Mouse (Mus musculus) neural tube, embryonic 13.5 days (tissue): ENCODE results near the gene Ly6g6d. TPM values are rescaled to one million over a fixed set of nuclear protein-coding genes. Genes with fewer than 3 reads are reported as not detected.

Source experiments
- ATAC-seq: fragments of 200-750 bp; cut with Nextera tagmentation; 2 replicates; pipeline ENCODE4 v1.8.0; 2017; ENCODE audit warnings: low read depth, mild to moderate bottlenecking, moderate TSS enrichment, moderate library complexity
- H3K27ac ChIP-seq: fragments of 300-500 bp; sonication (generic); replicated peaks from 2 replicates; pipeline ENCODE4 v1.5.1; 2015; ENCODE audit warnings: moderate library complexity, mild to moderate bottlenecking, inconsistent platforms
- H3K27me3 ChIP-seq: fragments of 300-500 bp; sonication (generic); 2 replicates; pipeline ENCODE4 v1.6.1; 2015; ENCODE audit warnings: mild to moderate bottlenecking, inconsistent platforms
- H3K36me3 ChIP-seq: fragments of 300-500 bp; sonication (generic); 2 replicates; pipeline ENCODE4 v1.6.1; 2015; ENCODE audit warnings: mild to moderate bottlenecking, inconsistent platforms
- H3K4me1 ChIP-seq: fragments of 300-500 bp; sonication (generic); replicated peaks from 2 replicates; pipeline ENCODE4 v1.6.1; 2015; ENCODE audit warnings: inconsistent platforms
- H3K4me2 ChIP-seq: fragments of 300-500 bp; sonication (generic); 2 replicates; pipeline ENCODE4 v1.6.1; 2015; ENCODE audit warnings: inconsistent platforms, mild to moderate bottlenecking, moderate library complexity
- H3K4me3 ChIP-seq: fragments of 300-500 bp; sonication (generic); 2 replicates; pipeline ENCODE4 v1.5.1; 2015; ENCODE audit warnings: mild to moderate bottlenecking, inconsistent platforms
- H3K9ac ChIP-seq: fragments of 300-500 bp; sonication (generic); 2 replicates; pipeline ENCODE4 v1.6.1; 2015; ENCODE audit warnings: moderate library complexity, mild to moderate bottlenecking, inconsistent platforms
- H3K9me3 ChIP-seq: fragments of 300-500 bp; sonication (generic); 2 replicates; pipeline ENCODE4 v1.6.1; 2016; ENCODE audit warnings: inconsistent platforms
- WGBS: fragments of 180-500 bp; shearing (Covaris S2); methylation state at CpG from one replicate; pipeline ENCODE4 v1.1.7; 2015; 5-methylcytosine and 5-hydroxymethylcytosine counted together
- polyA plus RNA-seq: library from polyadenylated mRNA; unstranded; fragments of >200 nt; fragmentation: Nextera tagmentation; extraction: Ambion mirVana; gene quantifications from 2 replicates; pipeline ENCODE4 v1.2.1, GENCODE M21; 2015

Gene Ly6g6d
- polyA plus RNA-seq, 1 experiment from 2014 or later, result 0.95 TPM

GRCm38 (mm10) chr17:35094475-35095365, 16.9 kb upstream of the Ly6g6d start:
- Histone ChIP-seq H3K4me2 (no peak overlapping the region), H3K27ac (no peak overlapping the region), H3K27me3 (no peaks in the 10 kb centered on the region), H3K9me3 (no peaks in the 10 kb centered on the region), H3K9ac (no peak overlapping the region; the same call in 1 of the 2 replicates), H3K36me3 (peaks cover 82% of the 10 kb centered on the region), H3K4me3 (no peak overlapping the region), H3K4me1 (peaks cover 17% of the 10 kb centered on the region)
- WGBS, result 93% methylated on average over 15 of the region's 15 CpGs
- ATAC-seq, result no peak

- H3K4me3 ChIP-seq, result no peak overlapping the region
- peaks cover 60% of the 10 kb centered on the region for H3K36me3 ChIP-seq
- no peak overlapping the region for H3K4me2 ChIP-seq
- peaks cover 18% of the 10 kb centered on the region for H3K4me1 ChIP-seq
- 92% methylated on average over 14 of the region's 14 CpGs for WGBS
- H3K9me3 ChIP-seq, result no peaks in the 10 kb centered on the region
- H3K27ac ChIP-seq, result no peak overlapping the region
- H3K9ac ChIP-seq, result no peak overlapping the region
- no peak for ATAC-seq
- no peaks in the 10 kb centered on the region for H3K27me3 ChIP-seq
These were observed 14.7 kb upstream of the Ly6g6d start for GRCm38 (mm10) chr17:35092403-35093198.

- no peaks in the 10 kb centered on the region for H3K9me3 ChIP-seq
- H3K27ac ChIP-seq, result peak overlapping the region; percentile 98
- WGBS, result 56% methylated on average over 8 of the region's 8 CpGs
- no peaks in the 10 kb centered on the region for H3K27me3 ChIP-seq
- ATAC-seq, result no peak
- H3K36me3 ChIP-seq, result peaks cover 39% of the 10 kb centered on the region
- peaks cover 18% of the 10 kb centered on the region for H3K4me1 ChIP-seq
- peak overlapping the region; percentile 89 for H3K9ac ChIP-seq
- H3K4me3 ChIP-seq, result peak overlapping the region; percentile 59
- H3K4me2 ChIP-seq, result peak overlapping the region; percentile 72
These were observed 12.5 kb upstream of the Ly6g6d start for GRCm38 (mm10) chr17:35090166-35090932.

GRCm38 (mm10) chr17:35088825-35089644, 11.2 kb upstream of the Ly6g6d start, which contains the start of gene Abhd16a:
Gene Abhd16a, plus strand, starts transcription at chr17:35089263.
- Histone ChIP-seq H3K9ac (peak within 1 kb of the TSS; percentile 89), H3K4me2 (peak within 1 kb of the TSS; percentile 72), H3K27ac (peak within 1 kb of the TSS; percentile 98), H3K4me1 (peaks cover 18% of the 10 kb centered on the region), H3K9me3 (no peaks in the 10 kb centered on the region), H3K27me3 (no peaks in the 10 kb centered on the region), H3K4me3 (peak within 1 kb of the TSS; percentile 59), H3K36me3 (peaks cover 26% of the 10 kb centered on the region)
- peak; percentile 98 for ATAC-seq
- WGBS, result 3% methylated on average over 67 of the region's 67 CpGs

GRCm38 (mm10) chr17:35088151-35088550, 10.3 kb upstream of the Ly6g6d start:
- 49% methylated on average over 2 of the region's 2 CpGs for WGBS
- Histone ChIP-seq H3K9ac (no peak overlapping the region), H3K9me3 (no peaks in the 10 kb centered on the region), H3K27ac (no peak overlapping the region), H3K27me3 (no peaks in the 10 kb centered on the region), H3K4me2 (no peak overlapping the region), H3K4me1 (peaks cover 18% of the 10 kb centered on the region), H3K4me3 (no peak overlapping the region), H3K36me3 (peaks cover 17% of the 10 kb centered on the region)
- ATAC-seq, result no peak

GRCm38 (mm10) chr17:35085208-35085865, 7.5 kb upstream of the Ly6g6d start, which contains the start of gene Ly6g6f:
Gene Ly6g6f, minus strand, starts transcription at chr17:35085610.
- H3K4me3 ChIP-seq, result no peak within 1 kb of the TSS
- H3K9me3 ChIP-seq, result no peaks in the 10 kb centered on the region
- no peaks in the 10 kb centered on the region for H3K36me3 ChIP-seq
- no peak for ATAC-seq
- no peak within 1 kb of the TSS for H3K9ac ChIP-seq
- no peak within 1 kb of the TSS for H3K4me2 ChIP-seq
- 88% methylated on average over 7 of the region's 7 CpGs for WGBS
- H3K27ac ChIP-seq, result no peak within 1 kb of the TSS
- H3K4me1 ChIP-seq, result peaks cover 7% of the 10 kb centered on the region
- no peaks in the 10 kb centered on the region for H3K27me3 ChIP-seq

- H3K36me3 ChIP-seq, result no peaks in the 10 kb centered on the region
- H3K27ac ChIP-seq, result no peak overlapping the region
- no peak overlapping the region for H3K9ac ChIP-seq
- H3K9me3 ChIP-seq, result no peaks in the 10 kb centered on the region
- H3K4me3 ChIP-seq, result no peak overlapping the region
- H3K27me3 ChIP-seq, result no peaks in the 10 kb centered on the region
- no peak overlapping the region for H3K4me2 ChIP-seq
- no peaks in the 10 kb centered on the region for H3K4me1 ChIP-seq
- no peak for ATAC-seq
- WGBS, result 87% methylated on average over 3 of the region's 3 CpGs
These were observed 6.1 kb upstream of the Ly6g6d start for GRCm38 (mm10) chr17:35083929-35084497.

- Histone ChIP-seq H3K27ac (no peak overlapping the region), H3K4me3 (no peak overlapping the region), H3K4me2 (no peak overlapping the region), H3K9ac (no peak overlapping the region), H3K36me3 (no peaks in the 10 kb centered on the region), H3K9me3 (no peaks in the 10 kb centered on the region), H3K4me1 (peaks cover 4% of the 10 kb centered on the region; the same call in 1 of the 2 replicates), H3K27me3 (no peaks in the 10 kb centered on the region)
- WGBS, result 82% methylated on average over 16 of the region's 16 CpGs
- no peak for ATAC-seq
These were observed 5.1 kb upstream of the Ly6g6d start for GRCm38 (mm10) chr17:35082841-35083576.

GRCm38 (mm10) chr17:35080710-35081109, 2.8 kb upstream of the Ly6g6d start:
- Histone ChIP-seq H3K9me3 (no peaks in the 10 kb centered on the region), H3K36me3 (no peaks in the 10 kb centered on the region), H3K27ac (no peak overlapping the region), H3K4me1 (peaks cover 18% of the 10 kb centered on the region), H3K4me2 (no peak overlapping the region), H3K9ac (0 out of 2 replicates have a peak overlapping the region, but pooled peaks have one; percentile 8), H3K4me3 (no peak overlapping the region), H3K27me3 (no peaks in the 10 kb centered on the region)
- 82% methylated on average over 4 of the region's 4 CpGs for WGBS
- ATAC-seq, result no peak

GRCm38 (mm10) chr17:35080248-35080647, 2.4 kb upstream of the Ly6g6d start:
- 0 out of 2 replicates have a peak overlapping the region, but pooled peaks have one; percentile 45 for H3K9ac ChIP-seq
- ATAC-seq, result no peak
- H3K4me1 ChIP-seq, result peaks cover 18% of the 10 kb centered on the region

More at GRCm38 (mm10) chr17:35080248-35080647, 2.4 kb upstream of the Ly6g6d start:
- WGBS, result 64% methylated on average over 6 of the region's 6 CpGs
- H3K9me3 ChIP-seq, result no peaks in the 10 kb centered on the region
- H3K27me3 ChIP-seq, result no peaks in the 10 kb centered on the region
- H3K27ac ChIP-seq, result no peak overlapping the region
- no peak overlapping the region for H3K4me2 ChIP-seq
- no peaks in the 10 kb centered on the region for H3K36me3 ChIP-seq
- H3K4me3 ChIP-seq, result no peak overlapping the region
